Mouse (Mus musculus) C2C12 (cell line): ENCODE measurements around the gene Pfkfb3.

Source experiments
- CTCF ChIP-seq: IDR thresholded peaks from one replicate; pipeline ENCODE4 v1.5.1; 2011; ENCODE audit not compliant: control insufficient read depth, insufficient read depth, insufficient read length
- MAX ChIP-seq: IDR thresholded peaks from one replicate; pipeline ENCODE4 v1.6.1; 2011; ENCODE audit warnings: mild to moderate bottlenecking, control low read depth
- MYOG ChIP-seq: IDR thresholded peaks from one replicate; pipeline ENCODE4 v1.6.1; 2011; ENCODE audit not compliant: control insufficient read depth, insufficient read length; ENCODE audit errors: extremely low read depth
- USF1 ChIP-seq: IDR thresholded peaks from one replicate; pipeline ENCODE4 v1.6.1; 2011; ENCODE audit warnings: low read depth, mild to moderate bottlenecking, control low read depth, moderate library complexity

DNA sequence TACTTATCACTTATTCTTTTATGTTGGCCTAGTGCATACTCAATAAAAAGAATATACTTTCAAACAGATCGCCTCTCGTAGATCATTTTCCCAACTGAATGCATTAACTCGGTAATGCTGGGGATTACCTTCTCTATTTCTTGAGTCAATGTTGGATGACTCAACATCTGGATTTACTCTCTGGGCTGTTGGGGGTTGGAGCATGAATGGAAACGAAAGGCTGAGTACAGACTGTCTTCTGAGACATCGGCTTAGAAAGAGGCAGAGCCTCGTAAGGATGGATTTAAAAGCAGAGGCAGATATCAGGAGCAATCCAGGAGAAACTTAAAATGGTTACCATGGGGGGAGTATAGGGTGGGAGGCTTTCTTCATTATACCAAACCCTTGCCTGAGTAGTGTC, 24.3 kb upstream of the Pfkfb3 start:
- TF ChIP-seq CTCF, result no peak
- no peak for TF ChIP-seq USF1
- no peak for TF ChIP-seq MYOG
- TF ChIP-seq MAX, result no peak
